Mouse (Mus musculus) midbrain, embryonic 11.5 days (tissue): ENCODE measurements at regions not wholly inside any gene's neighbourhood (a gene's known extent, or its start where the extent isn't known, plus 50 kb on each side); places are given as distances from the start of the nearest gene placed in this dataset.

ENCODE experiments used
- ATAC-seq: fragments of 200-750 bp; cut with Nextera tagmentation; 2 replicates; pipeline ENCODE4 v1.8.0; 2017; ENCODE audit warnings: moderate TSS enrichment, moderate library complexity; ENCODE audit not compliant: low FRiP score
- DNase-seq: peaks from one replicate; pipeline ENCODE4 v3.0.0; 2015; ENCODE audit warnings: low spot score; ENCODE audit errors: missing footprints
- H3K27ac ChIP-seq: fragments of 300-500 bp; sonication (generic); 2 replicates; pipeline ENCODE4 v1.5.1; 2014; ENCODE audit warnings: low read depth, low read length
- H3K27me3 ChIP-seq: fragments of 300-500 bp; sonication (generic); 2 replicates; pipeline ENCODE4 v1.6.1; 2014; ENCODE audit warnings: mild to moderate bottlenecking, low read length, moderate library complexity, mixed read lengths; ENCODE audit not compliant: control insufficient read depth, insufficient read depth
- H3K36me3 ChIP-seq: fragments of 300-500 bp; sonication (generic); 2 replicates; pipeline ENCODE4 v1.6.1; 2014; ENCODE audit warnings: mild to moderate bottlenecking, low read length, moderate library complexity, mixed read lengths; ENCODE audit not compliant: control insufficient read depth, insufficient read depth
- H3K4me1 ChIP-seq: fragments of 300-500 bp; sonication (generic); 2 replicates; pipeline ENCODE4 v1.6.1; 2014; ENCODE audit warnings: low read length; ENCODE audit not compliant: control insufficient read depth, insufficient read depth
- H3K4me2 ChIP-seq: fragments of 300-500 bp; sonication (generic); 2 replicates; pipeline ENCODE4 v1.6.1; 2014; ENCODE audit warnings: mild to moderate bottlenecking, moderate library complexity
- H3K4me3 ChIP-seq: fragments of 300-500 bp; sonication (generic); 2 replicates; pipeline ENCODE4 v1.5.1; 2014; ENCODE audit warnings: low read depth, low read length
- H3K9ac ChIP-seq: fragments of 300-500 bp; sonication (generic); 2 replicates; pipeline ENCODE4 v1.6.1; 2014; ENCODE audit warnings: low read length
- H3K9me3 ChIP-seq: fragments of 300-500 bp; sonication (generic); 2 replicates; pipeline ENCODE4 v1.6.1; 2016; ENCODE audit warnings: low read length; ENCODE audit not compliant: control insufficient read depth
- WGBS: fragments of 180-500 bp; shearing (Covaris S2); extraction: QIAGEN DNeasy Blood & Tissue Kit; methylation state at CpG from one replicate; pipeline ENCODE4 v1.1.7; 2014; 5-methylcytosine and 5-hydroxymethylcytosine counted together

DNA sequence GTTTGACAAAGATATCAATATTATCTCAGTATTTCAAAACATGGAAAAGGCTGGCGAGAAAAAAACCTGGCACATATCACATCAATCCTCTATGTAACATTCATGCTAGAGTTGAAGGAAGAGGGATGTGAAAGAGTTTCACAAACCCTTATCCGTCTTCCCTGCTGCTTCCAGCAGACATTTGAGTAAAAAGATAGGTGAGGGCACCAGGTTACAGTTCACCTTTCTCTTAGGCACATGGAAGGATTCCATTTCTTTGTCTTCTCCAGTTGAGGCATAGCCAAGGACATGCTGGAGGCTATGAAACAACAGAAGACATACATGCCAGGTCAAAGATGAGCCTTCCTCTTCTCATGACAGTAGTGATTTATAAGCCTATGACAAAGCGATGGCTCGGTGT lies 186.3 kb downstream of the Kcnj2 start:
- Histone ChIP-seq H3K9me3 (no peaks in the 10 kb centered on the region), H3K36me3 (no peaks in the 10 kb centered on the region), H3K9ac (no peak overlapping the region), H3K27ac (no peak overlapping the region), H3K4me2 (no peak overlapping the region), H3K4me1 (no peaks in the 10 kb centered on the region), H3K4me3 (no peak overlapping the region), H3K27me3 (no peaks in the 10 kb centered on the region)
- 92% methylated on average over 4 of the region's 4 CpGs for WGBS
- DNase-seq (no peak), ATAC-seq (no peak)

DNA sequence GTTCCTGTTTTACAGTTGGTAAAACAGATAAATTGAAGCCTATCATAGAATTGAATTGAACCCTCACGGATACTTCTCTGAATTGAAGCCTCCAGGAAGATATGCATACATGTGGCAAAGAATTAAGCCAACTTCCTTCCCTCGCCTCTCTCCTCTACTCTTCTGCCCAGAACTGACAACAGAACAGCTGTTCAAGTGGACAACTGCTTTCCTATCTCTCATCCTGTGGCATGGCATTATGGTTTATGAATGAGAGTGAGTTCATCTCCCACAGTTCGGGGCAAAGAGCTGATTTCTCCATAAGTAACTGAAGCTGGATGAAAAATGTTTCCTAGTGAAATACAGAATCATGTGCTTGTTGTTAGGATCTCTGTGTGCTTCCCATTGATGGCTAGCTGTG lies 190.6 kb downstream of the Kcnj2 start:
- no peaks in the 10 kb centered on the region for H3K36me3 ChIP-seq
- ATAC-seq (no peak), DNase-seq (no peak)
- H3K27ac ChIP-seq: no peak overlapping the region
- no peaks in the 10 kb centered on the region for H3K27me3 ChIP-seq
- H3K4me3 ChIP-seq: no peak overlapping the region
- H3K4me1 ChIP-seq: no peaks in the 10 kb centered on the region
- H3K9ac ChIP-seq: no peak overlapping the region
- 89% methylated on average over 3 of the region's 3 CpGs for WGBS
- H3K4me2 ChIP-seq: no peak overlapping the region
- no peaks in the 10 kb centered on the region for H3K9me3 ChIP-seq

DNA sequence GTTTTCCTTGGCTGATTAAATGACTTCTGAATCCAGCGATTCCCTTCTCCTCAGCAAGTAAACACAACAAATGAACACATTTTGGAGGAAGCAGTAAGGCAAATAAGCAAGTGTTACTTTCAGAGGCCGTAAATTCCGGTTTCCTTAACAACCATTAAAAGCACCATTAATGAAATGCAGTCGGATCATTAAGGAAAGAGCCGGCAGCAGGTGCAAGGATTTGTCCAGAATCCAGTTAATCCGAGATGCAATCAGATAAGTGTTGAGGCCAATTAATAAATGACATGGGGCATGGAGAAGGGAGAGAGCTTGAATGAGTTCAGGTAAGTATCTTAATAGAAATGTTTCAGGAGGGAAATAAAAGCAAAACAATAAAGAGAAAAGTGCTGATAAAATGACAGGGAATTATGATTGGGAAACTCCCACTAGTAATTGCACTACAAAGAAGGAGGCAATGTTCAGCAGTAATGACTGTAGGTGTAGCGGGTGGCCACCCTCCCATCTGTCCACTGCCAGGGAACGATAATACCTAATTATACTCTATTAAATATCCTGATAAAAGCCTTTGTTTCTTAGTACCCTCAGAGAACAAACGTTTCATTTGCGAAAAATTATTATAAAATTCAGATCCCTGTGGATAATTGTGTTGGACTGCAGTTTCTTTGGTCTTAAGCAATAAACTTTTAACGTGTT lies 194.9 kb downstream of the Kcnj2 start:
- Histone ChIP-seq H3K9me3 (no peaks in the 10 kb centered on the region), H3K36me3 (no peaks in the 10 kb centered on the region), H3K27ac (no peak overlapping the region), H3K4me3 (no peak overlapping the region), H3K4me1 (no peaks in the 10 kb centered on the region), H3K27me3 (no peaks in the 10 kb centered on the region), H3K9ac (no peak overlapping the region), H3K4me2 (no peak overlapping the region)
- ATAC-seq: no peak
- no peak for DNase-seq
- 69% methylated on average over 11 of the region's 11 CpGs for WGBS

DNA sequence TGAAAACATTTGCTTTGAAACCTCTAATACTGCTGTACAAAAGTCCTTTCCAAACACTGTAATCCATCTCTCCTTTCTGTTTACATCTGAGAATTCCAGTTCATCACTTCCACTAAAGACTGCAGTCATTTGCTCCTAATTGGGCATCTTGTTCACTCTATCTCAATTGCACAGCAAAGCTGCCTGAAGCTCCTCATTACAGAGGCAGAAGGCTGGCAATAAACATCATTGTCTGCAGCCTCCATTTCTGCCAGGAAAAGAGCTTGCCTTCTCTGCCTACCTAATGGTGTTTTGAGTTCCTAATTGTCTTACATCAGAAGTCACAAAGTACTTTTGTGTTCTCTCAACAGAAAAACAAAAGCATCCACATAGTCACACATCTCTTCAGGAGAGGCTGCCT lies 207.7 kb downstream of the Kcnj2 start:
- H3K36me3 ChIP-seq: no peaks in the 10 kb centered on the region
- no peak overlapping the region for H3K4me2 ChIP-seq
- no peak overlapping the region for H3K9ac ChIP-seq
- no peak for DNase-seq
- H3K27ac ChIP-seq: no peak overlapping the region
- no peak for ATAC-seq
- H3K4me3 ChIP-seq: no peak overlapping the region
- no peaks in the 10 kb centered on the region for H3K4me1 ChIP-seq
- no peaks in the 10 kb centered on the region for H3K9me3 ChIP-seq
- H3K27me3 ChIP-seq: no peaks in the 10 kb centered on the region

DNA sequence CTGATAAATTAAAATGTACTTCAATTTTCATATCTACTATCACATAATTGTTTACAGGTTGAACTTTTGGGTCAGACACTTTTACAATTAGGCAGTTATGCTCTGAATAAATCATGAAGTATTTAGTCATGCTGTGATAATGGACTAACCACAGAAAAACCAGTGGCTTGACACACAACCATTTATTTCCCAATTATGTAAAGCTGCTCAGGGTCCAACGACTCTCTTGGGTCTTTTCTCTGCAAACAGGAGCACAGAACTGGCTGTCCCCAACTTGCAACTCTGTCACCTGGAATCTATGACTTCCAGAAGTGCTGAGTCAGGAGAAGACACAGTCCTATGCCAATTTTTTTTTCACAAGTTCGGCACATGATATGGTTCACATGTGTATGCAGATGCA lies 214.8 kb downstream of the Kcnj2 start:
- no peak overlapping the region for H3K9ac ChIP-seq
- no peaks in the 10 kb centered on the region for H3K9me3 ChIP-seq
- no peak overlapping the region for H3K4me2 ChIP-seq
- no peaks in the 10 kb centered on the region for H3K27me3 ChIP-seq
- no peak overlapping the region for H3K27ac ChIP-seq
- no peak overlapping the region for H3K4me3 ChIP-seq
- no peaks in the 10 kb centered on the region for H3K4me1 ChIP-seq
- WGBS: 46% methylated on average over 2 of the region's 2 CpGs
- H3K36me3 ChIP-seq: no peaks in the 10 kb centered on the region
- no peak for DNase-seq
- ATAC-seq: no peak

DNA sequence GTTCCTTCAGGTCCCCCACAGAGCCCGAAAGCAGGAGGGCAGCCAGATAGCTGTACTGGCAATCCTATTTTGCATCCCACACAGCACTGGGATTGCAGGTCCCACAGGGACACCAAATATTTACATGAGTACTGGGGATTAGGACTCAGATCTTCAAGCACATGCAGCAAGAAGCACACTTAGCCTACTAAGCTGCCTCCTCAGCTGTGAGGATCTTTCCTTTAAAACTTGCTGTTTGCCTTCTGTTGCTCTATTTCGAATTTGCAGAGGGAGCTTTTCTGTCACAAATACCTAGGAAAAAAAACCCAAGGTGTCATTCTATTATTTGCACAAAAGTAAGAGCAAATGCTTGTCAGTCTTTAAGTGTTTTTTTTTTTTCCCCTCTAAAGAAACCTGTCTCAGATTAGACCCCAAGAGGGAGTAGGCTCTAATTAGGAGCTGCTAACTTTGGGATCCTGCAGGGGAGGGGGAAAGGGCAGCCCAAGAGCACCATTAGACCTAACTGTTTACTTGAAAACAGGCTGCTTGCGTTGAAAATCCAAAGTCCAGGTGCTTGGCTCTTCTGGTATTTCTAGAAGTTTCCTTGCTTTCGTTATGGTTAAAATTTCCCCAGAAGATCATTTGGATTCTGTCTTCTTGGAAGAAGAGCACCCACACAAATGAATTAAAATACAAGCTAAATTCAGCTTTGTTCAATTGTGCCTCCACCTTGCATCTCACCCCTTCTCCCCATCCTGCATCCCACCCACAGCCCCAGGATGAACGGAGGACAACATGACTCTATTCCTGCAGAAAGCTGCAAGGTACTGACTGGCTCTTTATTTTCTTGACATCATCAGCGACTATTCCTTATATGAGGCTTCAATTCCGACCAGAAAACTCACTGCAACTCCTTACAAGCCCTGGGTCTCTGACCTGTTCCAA lies 215.5 kb downstream of the Kcnj2 start:
- WGBS: 62% methylated on average over 7 of the region's 7 CpGs

DNA sequence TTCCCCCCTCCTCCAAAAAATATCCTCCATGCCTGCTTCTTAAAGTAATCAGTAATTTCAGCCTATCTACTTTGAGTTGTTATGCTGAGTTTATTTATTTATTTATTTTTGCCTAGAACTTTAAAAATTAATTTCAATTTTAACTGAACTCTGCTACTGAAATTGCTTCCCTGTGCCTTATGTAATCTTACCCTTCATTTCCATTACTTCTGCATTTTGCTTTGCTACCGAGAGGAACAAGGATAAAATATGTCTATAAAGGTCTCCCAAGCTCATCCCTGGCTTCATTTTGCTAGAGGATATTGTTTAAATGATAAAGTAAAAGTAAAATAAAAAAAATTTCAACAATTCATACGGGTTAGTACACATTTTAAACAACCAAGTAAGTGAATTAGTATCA lies 216.3 kb downstream of the Kcnj2 start:
- DNase-seq (no peak), ATAC-seq (no peak)
- Histone ChIP-seq H3K4me3 (no peak overlapping the region), H3K36me3 (no peaks in the 10 kb centered on the region), H3K9ac (no peak overlapping the region), H3K9me3 (no peaks in the 10 kb centered on the region), H3K4me1 (no peaks in the 10 kb centered on the region), H3K27me3 (no peaks in the 10 kb centered on the region), H3K27ac (no peak overlapping the region), H3K4me2 (no peak overlapping the region)
- whole genome bisulfite sequencing: 81% methylated on average over 2 of the region's 2 CpGs

More for the DNA sequence above, 215.5 kb downstream of the Kcnj2 start:
- H3K4me2 ChIP-seq: no peak overlapping the region
- ATAC-seq (no peak), DNase-seq (no peak)
- no peak overlapping the region for H3K4me3 ChIP-seq
- no peaks in the 10 kb centered on the region for H3K36me3 ChIP-seq
- H3K27me3 ChIP-seq: no peaks in the 10 kb centered on the region
- H3K4me1 ChIP-seq: no peaks in the 10 kb centered on the region
- H3K27ac ChIP-seq: no peak overlapping the region
- no peak overlapping the region for H3K9ac ChIP-seq
- no peaks in the 10 kb centered on the region for H3K9me3 ChIP-seq

DNA sequence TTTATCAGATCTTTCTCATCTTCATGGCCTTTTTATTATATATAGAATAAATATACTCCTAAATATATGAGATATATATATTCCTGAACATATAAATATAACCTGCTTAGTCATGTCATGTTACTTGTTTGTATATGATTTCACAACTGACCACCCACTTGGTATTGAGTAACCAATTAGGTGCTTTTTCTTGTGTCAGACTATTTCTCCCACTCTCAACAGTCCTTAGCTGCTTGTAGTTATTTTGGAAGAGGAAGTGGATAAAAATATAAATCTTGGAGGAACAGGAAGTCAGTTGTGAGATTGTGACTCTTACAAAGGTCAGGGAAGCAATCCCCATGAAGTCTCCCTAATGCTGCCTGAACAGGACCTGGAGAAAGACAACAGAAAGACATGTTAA lies 224.6 kb downstream of the Kcnj2 start:
- H3K27me3 ChIP-seq: no peaks in the 10 kb centered on the region
- H3K9me3 ChIP-seq: no peaks in the 10 kb centered on the region
- no peak overlapping the region for H3K27ac ChIP-seq
- H3K4me2 ChIP-seq: no peak overlapping the region
- H3K4me1 ChIP-seq: no peaks in the 10 kb centered on the region
- no peak overlapping the region for H3K9ac ChIP-seq
- no peak overlapping the region for H3K4me3 ChIP-seq
- no peaks in the 10 kb centered on the region for H3K36me3 ChIP-seq
- DNase-seq (no peak), ATAC-seq (no peak)

DNA sequence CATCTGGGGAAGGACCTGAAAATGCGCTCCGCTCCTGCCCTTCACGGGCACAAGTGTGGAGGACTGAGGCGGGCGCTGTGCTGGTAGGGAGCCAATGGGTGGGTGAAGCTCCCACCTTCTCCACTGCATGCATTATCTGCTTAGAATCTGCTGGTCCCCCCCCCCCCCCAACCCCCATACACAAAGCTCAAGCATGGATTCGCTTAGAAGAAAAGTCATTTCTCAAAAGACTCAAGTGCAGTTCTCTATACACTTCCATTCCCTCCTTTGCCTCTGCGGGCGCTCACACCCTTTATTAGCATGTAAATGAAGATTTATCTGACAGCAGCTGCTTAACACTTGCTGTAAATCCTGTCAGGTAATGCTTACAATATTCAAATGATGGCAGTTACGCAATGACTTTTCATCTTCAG lies 230.4 kb downstream of the Kcnj2 start:
- Histone ChIP-seq H3K4me3 (no peak overlapping the region; the same call in 1 of the 2 replicates), H3K27ac (no peak overlapping the region), H3K4me2 (peak overlapping the region; percentile 31), H3K36me3 (no peaks in the 10 kb centered on the region), H3K4me1 (no peaks in the 10 kb centered on the region), H3K9ac (no peak overlapping the region), H3K9me3 (no peaks in the 10 kb centered on the region), H3K27me3 (no peaks in the 10 kb centered on the region)
- ATAC-seq (peak; percentile 70), DNase-seq (peak; percentile 86)
- 17% methylated on average over 9 of the region's 9 CpGs for WGBS
